Mouse (Mus musculus) heart, embryonic 14.5 days (tissue): ENCODE measurements around the gene Tmem44. TPM values are rescaled to one million over a fixed set of nuclear protein-coding genes. Genes with fewer than 3 reads are reported as not detected.

Source experiments
- polyA plus RNA-seq: library from polyadenylated mRNA; unstranded; fragments of >200 nt; fragmentation: Nextera tagmentation; extraction: Ambion mirVana; gene quantifications from 2 replicates; pipeline ENCODE4 v1.2.1, GENCODE M21; 2014

Tmem44 gene
- polyA plus RNA-seq, 1 experiment from 2014 or later = 24.2 TPM

Other genes starting within 250 kb of the Tmem44 start
- 0.50 and 0.63 TPM in 2 replicates for gene Gp5, start 240.1 kb downstream of the Tmem44 start, polyA plus RNA-seq
- 13.3 TPM in 2 replicates for gene Atp13a3, start 144.9 kb downstream of the Tmem44 start, polyA plus RNA-seq
- gene Lsg1, start 36.8 kb upstream of the Tmem44 start, polyA plus RNA-seq = 35.5 and 39.0 TPM in 2 replicates
- 6.4 and 8.5 TPM in 2 replicates for gene Fam43a, start 48.9 kb upstream of the Tmem44 start, polyA plus RNA-seq